Mouse (Mus musculus) hindbrain, embryonic 12.5 days (tissue): ENCODE results near the gene Plppr1. TPM values are rescaled to one million over a fixed set of nuclear protein-coding genes. Genes with fewer than 3 reads are reported as not detected.
"Not testable (repeated sequence)": the region's sequence is repeated elsewhere in the genome, so short reads cannot be mapped to it uniquely, and the experiment has no call there.

Experiments
- ATAC-seq: fragments of 200-750 bp; cut with Nextera tagmentation; 2 replicates; pipeline ENCODE4 v1.8.0; 2017; ENCODE audit warnings: moderate TSS enrichment; ENCODE audit not compliant: low FRiP score
- H3K27ac ChIP-seq: fragments of 300-500 bp; sonication (generic); 2 replicates; pipeline ENCODE4 v1.5.1; 2016; ENCODE audit warnings: mild to moderate bottlenecking
- H3K27me3 ChIP-seq: fragments of 300-500 bp; sonication (generic); 2 replicates; pipeline ENCODE4 v1.6.1; 2016; ENCODE audit warnings: mild to moderate bottlenecking
- H3K36me3 ChIP-seq: fragments of 300-500 bp; sonication (generic); 2 replicates; pipeline ENCODE4 v1.6.1; 2016; ENCODE audit warnings: mild to moderate bottlenecking
- H3K4me1 ChIP-seq: fragments of 300-500 bp; sonication (generic); 2 replicates; pipeline ENCODE4 v1.6.1; 2016
- H3K4me2 ChIP-seq: fragments of 300-500 bp; sonication (generic); replicated peaks from 2 replicates; pipeline ENCODE4 v1.6.1; 2016; ENCODE audit warnings: mild to moderate bottlenecking
- H3K4me3 ChIP-seq: fragments of 300-500 bp; sonication (generic); 2 replicates; pipeline ENCODE4 v1.5.1; 2016; ENCODE audit warnings: mild to moderate bottlenecking
- H3K9ac ChIP-seq: fragments of 300-500 bp; sonication (generic); 2 replicates; pipeline ENCODE4 v1.6.1; 2016; ENCODE audit warnings: mild to moderate bottlenecking, moderate library complexity
- H3K9me3 ChIP-seq: fragments of 300-500 bp; sonication (generic); replicated peaks from 2 replicates; pipeline ENCODE4 v1.6.1; 2016; ENCODE audit warnings: mild to moderate bottlenecking
- WGBS: fragments of 180-500 bp; shearing (Covaris S2); methylation state at CpG from one replicate; pipeline ENCODE4 v1.1.7; 2016; 5-methylcytosine and 5-hydroxymethylcytosine counted together
- polyA plus RNA-seq: library from polyadenylated mRNA; unstranded; fragments of >200 nt; fragmentation: Nextera tagmentation; extraction: Ambion mirVana; gene quantifications from 2 replicates; pipeline ENCODE4 v1.2.1, GENCODE M21; 2016

Gene Plppr1
- polyA plus RNA-seq, 1 experiment from 2014 or later: 29.9 TPM

- WGBS: 90% methylated on average over 4 of the region's 4 CpGs
Measured at GRCm38 (mm10) chr4:49350470-49350869, 291.4 kb downstream of the Plppr1 start.

GRCm38 (mm10) chr4:49357097-49357496 is 298.0 kb downstream of the Plppr1 start:
- no peak overlapping the region for H3K9ac ChIP-seq
- H3K4me3 ChIP-seq: no peak overlapping the region
- no peaks in the 10 kb centered on the region for H3K36me3 ChIP-seq
- no peak overlapping the region for H3K4me2 ChIP-seq
- WGBS: 75% methylated on average over 2 of the region's 2 CpGs
- H3K27me3 ChIP-seq: no peaks in the 10 kb centered on the region
- H3K27ac ChIP-seq: no peak overlapping the region
- no peak for ATAC-seq
- no peaks in the 10 kb centered on the region for H3K4me1 ChIP-seq
- 0 out of 2 replicates have a peak, but pooled peaks cover 5% of the 10 kb centered on the region for H3K9me3 ChIP-seq

More at GRCm38 (mm10) chr4:49350470-49350869, 291.4 kb downstream of the Plppr1 start:
- Histone ChIP-seq H3K4me2 (no peak overlapping the region), H3K27me3 (no peaks in the 10 kb centered on the region), H3K9ac (no peak overlapping the region), H3K9me3 (no peaks in the 10 kb centered on the region), H3K4me3 (no peak overlapping the region), H3K27ac (no peak overlapping the region), H3K4me1 (no peaks in the 10 kb centered on the region), H3K36me3 (no peaks in the 10 kb centered on the region)
- ATAC-seq: no peak

GRCm38 (mm10) chr4:49368046-49368445 is 309.0 kb downstream of the Plppr1 start:
- 0 out of 2 replicates have a peak, but pooled peaks cover 14% of the 10 kb centered on the region for H3K9me3 ChIP-seq
- not testable (repeated sequence) for H3K4me2 ChIP-seq, H3K9ac ChIP-seq, H3K4me3 ChIP-seq, ATAC-seq, H3K27ac ChIP-seq, H3K36me3 ChIP-seq, H3K27me3 ChIP-seq, H3K4me1 ChIP-seq
- 87% methylated on average over 3 of the region's 3 CpGs for WGBS

GRCm38 (mm10) chr4:49383576-49384318 is 324.7 kb downstream of the Plppr1 start:
- ATAC-seq, H3K27ac ChIP-seq, H3K4me2 ChIP-seq, H3K36me3 ChIP-seq, H3K4me3 ChIP-seq, H3K27me3 ChIP-seq, H3K9ac ChIP-seq, H3K9me3 ChIP-seq, H3K4me1 ChIP-seq: not testable (repeated sequence)
- WGBS: 91% methylated on average over 2 of the region's 2 CpGs

GRCm38 (mm10) chr4:49386873-49387272 is 327.8 kb downstream of the Plppr1 start:
- H3K4me2 ChIP-seq: no peak overlapping the region
- H3K4me1 ChIP-seq: no peaks in the 10 kb centered on the region
- no peaks in the 10 kb centered on the region for H3K9me3 ChIP-seq
- no peaks in the 10 kb centered on the region for H3K27me3 ChIP-seq
- H3K9ac ChIP-seq: no peak overlapping the region
- no peak overlapping the region for H3K4me3 ChIP-seq
- H3K36me3 ChIP-seq: no peaks in the 10 kb centered on the region
- 54% methylated on average over 2 of the region's 2 CpGs for WGBS
- no peak for ATAC-seq
- no peak overlapping the region for H3K27ac ChIP-seq
